Mouse (Mus musculus) myocyte (in vitro differentiated cells): Measurements from ENCODE around the gene Pamr1.

ENCODE experiments used
- CEBPB ChIP-seq: IDR thresholded peaks from 2 replicates; pipeline ENCODE4 v1.6.1; 2011; ENCODE audit warnings: mild to moderate bottlenecking, moderate library complexity; ENCODE audit not compliant: poor library complexity, insufficient read depth, severe bottlenecking
- MYOD1 ChIP-seq, 3 experiments: IDR thresholded peaks; one replicate each; pipeline ENCODE4 v1.6.1; 2011; ENCODE audit warnings: control low read depth in 2 of 3, low read depth in 2 of 3, mild to moderate bottlenecking in 2 of 3, moderate library complexity in 1 of 3; ENCODE audit not compliant: insufficient read length in 2 of 3, control insufficient read depth in 1 of 3
- POLR2A ChIP-seq: IDR thresholded peaks from one replicate; pipeline ENCODE4 v1.6.1; 2011; ENCODE audit warnings: low read depth, mild to moderate bottlenecking, control low read depth, moderate library complexity; ENCODE audit not compliant: insufficient read length
- POLR2AphosphoS2 ChIP-seq: IDR thresholded peaks from one replicate; pipeline ENCODE4 v1.6.1; 2011; ENCODE audit warnings: low read depth, control low read depth; ENCODE audit not compliant: insufficient read length
- TCF12 ChIP-seq: IDR thresholded peaks from one replicate; pipeline ENCODE4 v1.6.1; 2011; ENCODE audit warnings: mild to moderate bottlenecking, control low read depth; ENCODE audit not compliant: poor library complexity, insufficient read depth, severe bottlenecking
- TCF3 ChIP-seq: IDR thresholded peaks from one replicate; pipeline ENCODE4 v1.6.1; 2011; ENCODE audit warnings: low read depth, control low read depth; ENCODE audit not compliant: insufficient read length
- USF1 ChIP-seq: IDR thresholded peaks from one replicate; pipeline ENCODE4 v1.6.1; 2011; ENCODE audit warnings: low read depth, mild to moderate bottlenecking, control low read depth, moderate library complexity

- TF ChIP-seq POLR2A = no peak
- TF ChIP-seq POLR2AphosphoS2 = no peak
- no peak for TF ChIP-seq TCF12
- TF ChIP-seq TCF3 = no peak
- no peak for TF ChIP-seq MYOD1 (IDR thresholded peaks at IDR 0.05; ENCODE audit: control insufficient read depth in 1 of 3, insufficient read length in 2 of 3, low read depth in 2 of 3)
- TF ChIP-seq USF1 = no peak
- no peak for TF ChIP-seq CEBPB
Observed at GRCm38 (mm10) chr2:102527563-102527962, 22.2 kb upstream of the Pamr1 start.
